Mouse (Mus musculus): Measurements from ENCODE around the gene Id4. TPM values are rescaled to one million over a fixed set of nuclear protein-coding genes. Genes with fewer than 3 reads are reported as not detected.
A peak's percentile ranks its signal among the peaks of the same experiment; 100 is the strongest.

The Id4 gene
- 1 to 10 TPM in 1 of 2 experiments, under 1 TPM in 1; 0.98 to 1.6 TPM for total RNA-seq (2021)

DNA sequence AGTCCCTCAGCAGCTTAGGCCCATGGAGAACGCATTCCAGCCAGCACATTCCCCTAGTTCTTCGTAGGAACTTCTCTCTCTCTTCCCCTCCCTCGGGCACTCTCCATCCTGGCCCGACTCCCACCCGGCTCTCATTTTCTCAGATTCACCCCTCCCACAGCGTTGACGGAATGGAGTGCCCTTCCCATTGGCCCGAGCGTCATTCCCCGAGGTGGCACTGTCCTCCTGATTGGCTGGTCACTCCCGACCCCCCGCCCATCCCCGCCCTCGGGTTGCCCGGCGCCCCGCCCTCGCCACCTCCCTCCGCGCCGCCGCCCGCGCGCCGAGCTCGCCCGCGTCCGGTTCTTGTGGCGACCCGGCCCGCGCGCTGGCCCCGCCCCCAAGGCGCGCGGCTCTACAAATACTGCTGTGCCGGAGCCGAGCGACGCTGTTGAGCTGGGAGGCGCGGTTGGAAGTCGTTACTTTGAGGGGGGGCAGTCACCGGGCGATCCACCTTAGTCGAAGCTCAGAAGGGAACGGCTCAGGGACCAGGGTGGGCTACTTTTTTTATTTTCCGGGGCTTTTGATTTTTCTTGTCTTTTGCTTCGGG, at the start of gene Id4:
Id4 (plus strand) TSS at position 539 of the 589 bp plus-strand sequence.
- intact Hi-C loops (cut with DNase I), result loop anchor here (2.0 to 5.0 kb wide), 3 partner anchors 24 to 202 kb away; no protein-coding TSS in a partner anchor

DNA sequence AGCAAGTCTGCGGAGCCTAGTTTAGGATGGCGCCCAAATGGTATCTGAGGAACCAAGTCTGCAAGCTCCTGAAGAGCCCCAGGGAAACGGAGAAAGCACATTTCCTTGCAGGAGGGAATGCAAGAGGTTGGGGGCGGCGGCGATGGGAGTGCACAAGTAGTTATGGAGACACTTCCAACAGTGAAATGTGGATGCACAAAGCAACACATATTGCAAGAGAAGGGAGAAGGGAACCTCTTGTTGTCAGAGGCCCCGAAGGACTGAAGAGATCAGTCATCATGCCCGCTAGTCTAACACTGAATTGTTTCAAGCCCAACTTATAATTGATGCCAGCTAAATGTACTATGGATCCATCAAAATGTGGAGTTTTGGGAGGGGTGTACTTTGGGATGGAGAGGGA, 33.9 kb upstream of the Id4 start:
- peak in 1 of 2 experiments; percentile 7 for DNase-seq
- intact Hi-C loops (cut with DNase I), result no loop called here

More for the DNA sequence above, at the start of gene Id4:
- peak; percentile 91 to 92 for DNase-seq

DNA sequence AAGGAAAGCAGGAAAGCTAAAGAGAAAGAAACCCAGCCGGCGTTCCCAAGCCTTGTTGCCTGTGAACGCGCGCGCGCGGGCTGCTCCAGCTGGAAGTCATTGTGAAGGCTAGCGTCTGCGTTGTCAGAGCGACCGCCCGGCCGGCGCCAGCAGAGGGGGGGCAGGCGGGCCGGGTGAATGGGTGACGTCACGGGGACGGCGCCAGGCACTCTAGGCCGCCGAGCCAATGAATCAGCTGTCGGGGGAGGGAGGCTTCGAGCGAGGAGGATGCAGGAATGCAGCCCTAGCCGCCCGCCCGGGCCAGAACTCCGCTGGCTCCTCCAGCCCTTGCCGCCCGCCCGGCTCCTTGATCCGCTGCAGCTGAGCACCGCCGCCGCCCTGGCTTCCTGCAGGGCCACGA, 33.3 kb upstream of the Id4 start:
- peak; percentile 93 to 94 for DNase-seq
- intact Hi-C loops (cut with DNase I), result loop anchor here (2.0 kb wide), 1 partner anchor 33 kb away; the partner anchor contains the start of gene Id4

- no peak for DNase-seq
Measured at GRCm38 (mm10) chr13:48228114-48228513, 32.9 kb upstream of the Id4 start.

DNA sequence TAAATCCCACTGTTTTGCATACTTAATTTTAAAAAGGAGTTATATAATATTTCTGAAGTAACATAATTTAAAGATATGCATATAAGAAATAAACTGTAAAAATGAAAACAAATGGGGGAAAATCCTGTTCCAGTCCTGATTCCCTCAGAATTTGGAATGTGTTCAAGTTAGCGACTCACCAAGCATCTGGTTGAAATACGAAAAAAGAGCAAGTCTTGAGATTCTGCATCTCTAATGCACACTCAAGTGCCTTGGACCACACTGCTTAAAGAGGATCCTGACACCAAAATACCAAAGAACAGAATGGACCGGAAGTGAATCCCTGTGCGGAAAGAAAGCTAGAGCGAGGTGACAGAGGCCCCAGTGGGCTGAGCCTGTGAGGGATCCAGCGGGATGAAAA, 30.0 kb upstream of the Id4 start:
- no peak for DNase-seq
- intact Hi-C loops (cut with DNase I), result loop anchor here (10.0 kb wide), 1 partner anchor 234 kb away; no protein-coding TSS in a partner anchor

More at GRCm38 (mm10) chr13:48228114-48228513, 32.9 kb upstream of the Id4 start:
- intact Hi-C loops (cut with DNase I), result loop anchor here (2.0 kb wide), 1 partner anchor 33 kb away; the partner anchor contains the start of gene Id4

- DNase-seq, result no peak
- intact Hi-C loops (cut with DNase I), result loop anchor here (2.0 to 10.0 kb wide), 3 partner anchors 24 to 228 kb away; partner anchors contain the start of gene Id4
Measured at GRCm38 (mm10) chr13:48236436-48236835, 24.6 kb upstream of the Id4 start.

DNA sequence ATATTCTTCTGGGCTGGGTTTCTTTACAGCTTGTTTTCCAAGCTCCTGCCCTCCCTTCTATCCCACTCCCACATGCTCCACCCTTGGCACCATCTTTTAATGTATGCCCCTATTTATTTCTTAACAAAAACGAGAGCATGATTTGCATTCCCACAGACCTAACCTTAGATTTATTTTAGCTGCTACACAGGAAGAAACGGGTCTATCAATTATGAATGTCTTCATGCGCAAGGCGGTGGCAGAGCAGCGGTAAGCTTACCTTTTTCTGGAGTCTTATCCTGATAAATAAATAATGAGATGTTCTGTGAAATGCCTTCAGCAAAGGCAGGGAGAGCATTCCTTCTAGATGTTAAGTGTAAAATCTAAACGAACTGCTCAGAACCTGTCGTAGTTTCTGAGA, 24.2 kb upstream of the Id4 start:
- intact Hi-C loops (cut with DNase I), result loop anchor here (2.0 to 10.0 kb wide), 3 partner anchors 24 to 228 kb away; partner anchors contain the start of gene Id4
- no peak for DNase-seq

DNA sequence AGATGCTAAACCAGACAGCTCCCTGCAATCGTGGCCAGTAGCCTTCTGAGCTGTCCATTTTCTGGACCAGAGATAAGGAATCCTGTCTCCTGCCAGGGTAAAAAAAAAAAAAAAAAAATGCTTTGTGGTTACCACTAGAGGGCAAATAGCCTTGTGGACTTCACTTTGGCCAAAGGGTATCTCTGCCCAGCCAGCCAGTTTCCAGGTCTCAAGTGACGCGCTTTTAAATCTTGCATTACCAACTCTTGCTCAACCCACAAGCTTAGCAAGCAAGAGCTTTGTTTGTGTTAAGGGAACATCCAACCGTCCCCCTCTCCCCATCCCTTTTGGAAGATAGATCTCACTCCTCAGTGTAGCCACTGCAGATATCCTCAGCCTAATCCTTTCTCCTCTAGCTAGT, 23.5 kb upstream of the Id4 start:
- intact Hi-C loops (cut with DNase I), result loop anchor here (2.0 to 10.0 kb wide), 3 partner anchors 23 to 227 kb away; partner anchors contain the start of gene Id4
- peak in 1 of 2 experiments; percentile 8 for DNase-seq

DNA sequence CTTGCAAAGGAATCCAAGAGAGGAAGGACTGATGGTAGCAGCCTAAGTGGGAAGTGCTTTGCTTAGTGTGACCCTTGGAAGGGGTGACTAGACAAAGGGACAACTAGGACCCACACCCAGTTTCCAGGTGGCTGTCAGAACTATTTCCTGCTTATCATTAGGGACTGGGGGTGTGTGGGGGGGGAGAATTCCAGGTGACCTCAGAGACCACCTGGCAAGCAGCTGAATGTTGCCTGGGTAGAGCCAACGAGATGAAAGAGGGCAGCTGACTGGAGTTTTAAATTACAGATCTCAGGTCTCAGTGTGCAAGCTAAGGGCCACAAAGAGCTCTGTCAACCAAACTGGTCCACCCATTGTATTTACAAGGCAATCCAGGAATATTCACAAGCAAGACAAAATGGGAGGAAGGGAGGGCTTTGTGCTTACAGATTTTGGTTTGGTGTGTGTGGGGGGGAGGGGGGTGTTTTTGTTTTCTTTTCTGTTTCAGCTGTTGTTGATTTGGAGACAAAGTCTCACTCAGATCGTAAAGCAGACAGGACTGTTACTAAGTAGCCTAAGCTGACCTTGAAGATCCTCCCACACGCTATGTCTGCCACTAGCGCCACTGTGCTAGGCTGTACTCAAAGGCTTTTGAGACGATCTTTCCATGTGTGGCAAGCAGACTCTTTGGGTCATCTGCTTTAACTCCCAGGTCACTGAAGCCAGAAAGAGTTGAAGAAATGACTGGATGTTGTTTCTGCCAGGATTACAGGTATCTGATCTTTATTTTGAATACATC, 15.6 kb upstream of the Id4 start:
- intact Hi-C loops (cut with DNase I), result no loop called here
- DNase-seq, result no peak

DNA sequence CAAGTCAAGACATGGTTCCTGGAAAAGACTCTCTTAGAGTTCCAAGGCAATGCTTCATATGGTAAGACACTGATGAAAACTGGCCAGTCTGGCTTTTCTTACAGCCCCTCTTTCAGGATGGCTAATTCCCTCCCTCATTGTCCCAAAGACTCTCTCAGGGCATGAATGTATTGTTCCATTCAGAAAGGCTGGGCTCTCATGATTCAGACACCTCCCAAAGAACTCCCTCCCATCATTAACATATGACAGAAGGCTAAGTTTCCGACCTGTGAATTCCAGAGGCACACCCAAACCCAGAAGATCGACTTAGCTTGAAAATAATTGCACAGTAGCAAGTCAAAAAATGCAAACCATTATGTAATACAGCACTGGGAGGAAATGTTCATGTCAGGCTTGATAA, 8.5 kb upstream of the Id4 start:
- DNase-seq, result no peak
- intact Hi-C loops (cut with DNase I), result no loop called here

GRCm38 (mm10) chr13:48255026-48255425, 6.0 kb upstream of the Id4 start:
- DNase-seq, result no peak
- intact Hi-C loops (cut with DNase I), result no loop called here

GRCm38 (mm10) chr13:48261341-48262221, 553 bp downstream of the Id4 start:
- intact Hi-C loops (cut with DNase I), result loop anchor here (2.0 to 5.0 kb wide), 3 partner anchors 25 to 201 kb away; no protein-coding TSS in a partner anchor
- peak; percentile 53 to 65 for DNase-seq

- intact Hi-C loops (cut with DNase I), result loop anchor here (5.0 kb wide), 1 partner anchor 200 kb away; no protein-coding TSS in a partner anchor
- peak; percentile 17 to 18 for DNase-seq
Measured at GRCm38 (mm10) chr13:48262451-48262969, 1.5 kb downstream of the Id4 start.

GRCm38 (mm10) chr13:48265029-48265428, 4.0 kb downstream of the Id4 start:
- intact Hi-C loops (cut with DNase I), result no loop called here
- DNase-seq, result no peak

DNA sequence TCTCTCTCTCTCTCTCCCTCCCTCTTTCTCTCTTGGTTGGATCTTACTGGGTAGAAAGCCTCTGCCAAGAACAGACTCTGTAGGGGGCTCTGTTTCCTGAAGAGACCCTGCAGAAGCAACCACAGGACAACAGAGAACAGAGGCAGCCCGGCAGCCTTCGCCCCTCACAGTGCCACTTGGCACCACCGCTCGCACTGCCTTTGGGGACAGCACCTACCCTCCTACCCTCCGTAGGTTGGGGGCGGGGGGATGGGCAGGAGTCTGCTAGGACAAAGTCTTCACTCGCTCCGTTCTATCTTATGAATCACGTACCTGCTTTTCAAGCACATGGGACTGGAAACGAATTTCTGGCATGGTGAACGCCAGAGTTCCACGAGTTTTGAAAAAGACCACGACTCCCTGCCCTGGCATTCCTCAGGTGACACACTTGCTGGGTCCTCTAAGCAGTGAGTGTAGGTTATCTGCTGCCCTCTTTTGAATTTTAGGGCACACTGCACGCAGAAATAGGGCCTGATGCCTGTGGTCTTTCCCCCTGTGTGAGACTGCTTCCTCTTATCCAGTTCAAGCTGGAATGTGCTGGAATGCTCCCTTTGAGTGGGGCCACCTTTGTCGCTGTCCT, 12.5 kb downstream of the Id4 start:
- DNase-seq, result peak; percentile 35 to 43
- intact Hi-C loops (cut with DNase I), result loop anchor here (1.0 to 5.0 kb wide), 4 partner anchors 36 to 925 kb away; no protein-coding TSS in a partner anchor

GRCm38 (mm10) chr13:48274107-48274506, 13.1 kb downstream of the Id4 start:
- DNase-seq, result no peak

GRCm38 (mm10) chr13:48276981-48277380, 16.0 kb downstream of the Id4 start:
- intact Hi-C loops (cut with DNase I), result no loop called here
- no peak for DNase-seq

More at GRCm38 (mm10) chr13:48274107-48274506, 13.1 kb downstream of the Id4 start:
- intact Hi-C loops (cut with DNase I), result loop anchor here (1.0 to 5.0 kb wide), 2 partner anchors 37 to 926 kb away; no protein-coding TSS in a partner anchor

DNA sequence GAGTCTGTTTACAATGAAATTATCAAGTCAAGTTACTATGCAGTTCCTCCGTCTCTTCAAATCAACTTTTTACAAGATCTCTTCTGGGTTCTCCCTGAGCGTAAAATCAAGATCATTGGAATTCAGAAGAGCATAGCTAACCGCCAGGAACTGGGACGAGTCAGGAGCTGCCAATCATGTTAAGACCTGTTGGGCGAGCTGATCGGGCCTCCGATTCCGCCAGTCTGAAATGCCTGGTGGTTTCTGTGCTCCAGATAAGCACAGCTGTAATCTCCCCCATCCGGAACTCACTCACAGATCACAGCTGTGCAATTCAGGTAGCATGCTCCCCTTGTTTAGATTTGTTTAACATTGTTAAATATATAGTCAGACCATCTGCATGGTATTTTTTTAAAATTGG, 23.4 kb downstream of the Id4 start:
- DNase-seq, result no peak
- intact Hi-C loops (cut with DNase I), result no loop called here

- intact Hi-C loops (cut with DNase I), result no loop called here
- no peak for DNase-seq
Measured at GRCm38 (mm10) chr13:48284918-48285693, 24.1 kb downstream of the Id4 start.

Data from heart, postnatal 36 days (tissue).